Mouse (Mus musculus) neutrophil, adult 83 days (primary cell): Measurements from ENCODE around the gene Rab8b. TPM values are rescaled to one million over a fixed set of nuclear protein-coding genes. Genes with fewer than 3 reads are reported as not detected.

Source experiments
- total RNA-seq, 2 experiments: library from RNA; stranded (reverse); gene quantifications; one replicate each; pipeline ENCODE4 v1.2.4; 2023

Rab8b gene
- total RNA-seq, result 10 to 100 TPM; 76.1 to 87.0 TPM

DNA sequence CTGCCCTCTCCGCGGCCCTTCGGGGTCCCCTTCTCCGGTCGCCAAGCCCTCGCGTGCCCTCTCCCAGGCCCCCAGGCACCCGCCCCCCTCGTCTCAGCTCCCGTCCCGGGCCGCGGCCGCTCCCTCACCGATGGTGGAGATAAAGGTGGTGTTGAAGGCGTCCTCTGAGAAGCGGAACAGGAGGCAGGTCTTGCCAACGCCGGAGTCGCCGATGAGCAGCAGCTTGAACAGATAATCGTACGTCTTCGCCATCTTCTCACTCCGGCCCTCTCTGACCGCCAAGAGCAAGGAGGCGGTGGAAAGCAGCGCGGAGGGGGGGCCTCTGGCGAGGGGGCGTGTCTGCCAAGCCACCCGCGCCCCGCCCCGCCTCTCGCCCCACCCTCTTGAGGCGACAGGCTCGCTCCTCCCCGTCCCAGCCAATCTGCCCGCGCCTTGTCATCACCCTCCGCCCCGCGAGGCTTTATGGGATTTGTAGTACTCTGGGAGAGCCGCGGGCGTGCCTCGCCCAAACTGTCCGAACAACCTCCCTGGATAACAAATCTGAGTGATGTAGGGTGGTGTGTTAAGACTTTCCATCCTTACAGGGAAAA lies at the start of gene Rab8b:
Gene Rab8b (minus strand): TSS at position 306 of the 590 bp plus-strand sequence.

GRCm38 (mm10) chr9:66945647-66946641 lies 26.5 kb upstream of the Rab8b start, which contains the start of gene Rps27l:
Gene Rps27l, plus strand, starts transcription at chr9:66946086.

DNA sequence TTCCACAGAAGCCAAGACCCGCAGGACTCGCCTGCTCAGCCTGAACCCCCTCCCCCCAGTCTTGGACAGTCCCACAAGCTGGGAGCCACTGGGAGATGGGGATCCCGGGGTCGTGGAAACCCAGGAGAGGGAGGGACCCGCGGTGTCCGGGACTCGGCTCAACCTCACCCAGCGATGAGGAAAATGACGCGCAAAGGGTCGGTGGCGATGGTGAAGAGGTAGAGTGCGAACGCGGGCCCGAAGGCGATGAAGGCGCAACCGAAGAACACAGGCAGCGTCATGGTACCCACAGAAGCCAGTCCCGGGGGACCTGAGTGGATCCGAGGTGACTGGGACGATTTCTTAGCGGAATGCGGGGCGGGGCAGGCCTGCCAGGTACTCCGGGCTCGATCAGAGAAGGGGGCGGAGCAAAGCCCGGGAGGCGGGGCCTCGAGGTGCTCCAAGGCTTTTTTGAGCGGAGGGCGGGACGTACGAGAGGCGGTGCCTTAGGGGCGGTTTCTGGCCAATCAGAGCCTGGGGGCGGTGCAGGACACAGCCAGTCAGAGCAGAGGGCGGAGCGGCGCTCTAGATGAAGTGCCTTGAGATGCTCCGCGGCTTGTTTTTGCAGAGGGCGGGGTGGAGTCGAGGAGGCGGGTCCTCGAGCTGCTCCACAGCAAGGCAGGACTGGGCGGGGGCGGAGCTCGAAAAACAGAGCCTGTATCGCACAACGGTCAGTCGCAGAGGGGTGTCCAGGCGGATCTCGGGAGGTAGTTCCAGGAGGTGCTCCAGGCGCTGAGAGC lies 85.0 kb downstream of the Rab8b start, which contains the start of gene Aph1c:
Gene Aph1c (minus strand): TSS at position 409 of the 779 bp plus-strand sequence.

GRCm38 (mm10) chr9:66796739-66797138 lies 122.7 kb downstream of the Rab8b start, which contains the start of gene Gm10647:
Gene Gm10647, plus strand, starts transcription at chr9:66797039.

DNA sequence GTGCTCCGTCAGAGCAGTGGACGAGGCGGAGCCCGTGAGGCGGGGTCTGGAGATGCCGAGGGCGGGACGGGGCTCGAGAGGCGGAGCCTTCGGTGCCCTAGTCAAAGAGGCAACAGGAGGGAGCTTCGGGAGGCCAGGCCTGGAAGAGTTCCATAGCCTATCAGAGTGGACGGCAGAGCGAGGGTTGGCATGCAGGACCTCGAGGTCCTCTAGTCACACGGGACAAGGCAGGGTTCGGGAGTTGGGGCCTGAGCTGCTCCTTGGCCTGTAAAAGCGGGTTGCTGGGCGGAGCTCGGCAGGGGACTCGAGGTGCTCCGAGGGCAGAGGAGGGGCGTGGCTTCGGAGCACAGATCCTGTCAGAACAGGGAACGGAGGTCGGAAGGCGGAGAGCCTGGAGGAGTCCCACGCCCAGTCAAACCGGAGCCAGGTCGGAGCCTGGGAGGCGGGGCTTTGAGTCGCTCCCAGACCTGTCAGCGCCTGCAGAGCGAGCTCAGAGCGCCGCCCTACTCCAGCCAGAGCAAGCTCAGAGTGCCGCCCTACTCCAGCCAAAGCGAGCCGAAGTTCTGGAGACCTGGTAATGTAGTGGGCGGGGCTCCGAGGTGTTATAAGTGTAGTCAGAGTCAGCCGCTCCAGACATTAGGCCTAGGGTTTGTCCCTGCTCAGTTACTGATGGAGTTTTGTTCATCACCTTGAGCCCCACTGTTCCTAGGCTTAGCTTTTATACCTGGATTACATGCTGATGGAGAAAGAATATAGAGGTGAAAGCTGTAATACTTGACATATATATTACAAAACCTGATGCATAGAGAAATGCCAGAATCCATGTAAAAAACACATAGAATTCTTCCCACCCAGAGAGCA lies 123.8 kb downstream of the Rab8b start, which contains the start of gene Aph1b:
Gene Aph1b (minus strand): TSS at position 27 of the 861 bp plus-strand sequence.

Other genes starting within 250 kb of the Rab8b start
- under 1 TPM; 0.24 to 0.53 TPM for gene Car12, start 206.0 kb downstream of the Rab8b start, total RNA-seq
- gene Aph1b, start 124.2 kb downstream of the Rab8b start, total RNA-seq, result 10 to 100 TPM; 30.4 to 30.7 TPM
- gene Gm10647, start 122.6 kb downstream of the Rab8b start, total RNA-seq, result under 1 TPM in 1 of 2 experiments, not detected in 1; 0.26 TPM
- gene Aph1c, start 85.0 kb downstream of the Rab8b start, total RNA-seq, result 10 to 100 TPM in 1 of 2 experiments, 1 to 10 TPM in 1; 9.0 to 10.7 TPM
- 100 to 1,000 TPM in 1 of 2 experiments, 10 to 100 TPM in 1; 96.0 to 109 TPM for gene Rps27l, start 26.4 kb upstream of the Rab8b start, total RNA-seq
- gene Lactb, start 55.8 kb upstream of the Rab8b start, total RNA-seq, result 10 to 100 TPM; 15.5 to 15.7 TPM
- 10 to 100 TPM; 18.6 to 20.3 TPM for gene Tpm1, start 129.7 kb upstream of the Rab8b start, total RNA-seq